Mouse (Mus musculus) gastrocnemius, postnatal 36 days (tissue): ENCODE results near the gene Cacng8. TPM values are rescaled to one million over a fixed set of nuclear protein-coding genes. Genes with fewer than 3 reads are reported as not detected.

Experiments used
- DNase-seq, 2 experiments: peaks; one replicate each; pipeline ENCODE4 v3.0.0; 2022
- intact Hi-C: fragments of 180-260 bp; cut with DNase I; formaldehyde crosslinking; loops from one replicate; pipeline ENCODE4 v1.15.1; 2025
- microRNA-seq, 2 experiments: library from miRNA; unstranded; fragments of <30 nt; microRNA quantifications; one replicate each; pipeline ENCODE4 v1.2.0; 2021
- total RNA-seq, 2 experiments: library from RNA; stranded (reverse); gene quantifications; 2 replicates each; pipeline ENCODE4 v1.2.3; 2021

The Cacng8 gene
- total RNA-seq, 2 experiments from 2014 or later = not detected

- intact Hi-C loops = no loop called here
- DNase-seq = no peak
These were observed 72.8 kb downstream of the Cacng8 start for GRCm38 (mm10) chr7:3463306-3463705.

Small RNAs within 50 kb of the gene (microRNA-seq; reads per million reads assigned to microRNA genes)
- 1.4 to 3.0 reads per million in 2 experiments for gene Gm23450

Other genes with a start within 250 kb of the Cacng8 start
- not detected for gene AU018091, start 221.5 kb upstream of the Cacng8 start, total RNA-seq
- not detected for gene Nlrp12, start 140.9 kb upstream of the Cacng8 start, total RNA-seq
- gene Myadm, start 101.6 kb upstream of the Cacng8 start, total RNA-seq = 10 to 100 TPM; 26.8 to 30.9 TPM
- 1 to 10 TPM in 1 of 2 experiments, under 1 TPM in 1; 0.99 to 1.2 TPM for gene Prkcg, start 101.5 kb upstream of the Cacng8 start, total RNA-seq
- 1 to 10 TPM; 9.0 to 9.7 TPM for gene Cacng7, start 57.7 kb upstream of the Cacng8 start, total RNA-seq
- 100 to 1,000 TPM in 1 of 2 experiments, 10 to 100 TPM in 1; 96.8 to 101 TPM for gene Cacng6, start 33.5 kb downstream of the Cacng8 start, total RNA-seq
- gene Tarm1, start 111.9 kb downstream of the Cacng8 start, total RNA-seq = not detected
- gene Oscar, start 225.5 kb downstream of the Cacng8 start, total RNA-seq = not detected
- 100 to 1,000 TPM; 868 to 976 TPM for gene Ndufa3, start 226.7 kb downstream of the Cacng8 start, total RNA-seq
- gene Tfpt, start 239.2 kb downstream of the Cacng8 start, total RNA-seq = 10 to 100 TPM; 12.8 to 17.0 TPM
- gene Prpf31, start 239.3 kb downstream of the Cacng8 start, total RNA-seq = 10 to 100 TPM; 20.9 to 21.7 TPM